Mouse (Mus musculus): ENCODE data around the gene Tmem167b. TPM values are rescaled to one million over a fixed set of nuclear protein-coding genes. Genes with fewer than 3 reads are reported as not detected.

Tmem167b gene
- polyA plus RNA-seq, 1 experiment from 2014 or later, result 27.9 TPM

DNA sequence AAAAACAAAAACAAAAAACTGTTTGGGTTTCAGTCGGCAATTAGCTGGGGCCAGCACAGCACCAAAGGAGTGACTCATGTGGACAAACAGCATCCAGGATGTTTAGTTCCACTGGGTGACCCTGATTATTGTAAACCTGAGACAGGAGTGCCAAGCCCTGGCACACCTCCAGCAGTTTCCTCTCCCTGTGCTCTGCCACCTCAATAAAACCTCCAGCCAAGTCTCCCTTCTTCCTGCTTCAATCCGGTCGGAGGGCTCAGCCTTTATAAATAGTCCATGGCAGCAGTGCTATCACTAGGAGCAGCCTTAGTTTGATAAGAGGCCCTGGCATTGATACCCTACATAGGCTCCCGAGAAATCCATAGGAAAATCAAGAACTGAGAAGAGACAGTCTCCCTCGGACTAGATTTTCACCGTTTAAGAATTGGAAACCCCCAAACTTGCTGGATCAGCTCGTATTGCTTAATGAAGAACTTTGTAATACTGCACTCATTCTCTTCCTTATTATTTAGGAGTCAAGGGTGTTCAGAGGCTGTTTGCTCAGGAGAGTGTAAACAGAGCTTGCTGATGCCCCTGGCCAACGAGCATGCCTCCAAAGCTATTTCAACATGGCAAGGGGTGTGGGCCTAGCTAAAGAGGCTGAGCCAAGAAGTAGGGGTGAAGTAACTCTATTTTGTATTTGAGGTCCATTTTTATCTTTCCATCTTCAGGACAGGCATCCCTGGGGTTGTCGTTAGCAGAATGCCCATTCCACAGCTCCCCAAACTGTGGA, 29.0 kb downstream of the Tmem167b start:
- peaks cover 7% of the 10 kb centered on the region for H3K27me3 ChIP-seq (replicated peaks; ENCODE audit: control insufficient read depth, insufficient read depth, low read length)
- H3K27ac ChIP-seq (ENCODE audit: low read depth, low read length), result peak overlapping the region; percentile 24; the same call in 1 of the 2 replicates
- no peak for TF ChIP-seq CTCF (IDR thresholded peaks at IDR 0.05; ENCODE audit: low read depth)
- peak; percentile 83 for ATAC-seq
- no peak overlapping the region for H3K4me2 ChIP-seq (replicated peaks; ENCODE audit: low read depth)
- 35% methylated on average over 9 of the region's 9 CpGs for WGBS
- no peaks in the 10 kb centered on the region for H3K36me3 ChIP-seq (ENCODE audit: control insufficient read depth, insufficient read depth)
- 0 out of 2 replicates have a peak, but pooled peaks cover 5% of the 10 kb centered on the region for H3K4me1 ChIP-seq (replicated peaks; ENCODE audit: control insufficient read depth, insufficient read depth, low read length)
- H3K9ac ChIP-seq (ENCODE audit: low read depth, low read length), result no peak overlapping the region
- H3K9me3 ChIP-seq (ENCODE audit: control insufficient read depth), result no peaks in the 10 kb centered on the region
- H3K4me3 ChIP-seq (ENCODE audit: low read depth, low read length), result no peak overlapping the region

- no peak overlapping the region for H3K4me2 ChIP-seq (replicated peaks; ENCODE audit: low read depth)
- no peak for TF ChIP-seq CTCF (IDR thresholded peaks at IDR 0.05; ENCODE audit: low read depth)
- no peaks in the 10 kb centered on the region for H3K36me3 ChIP-seq (ENCODE audit: control insufficient read depth, insufficient read depth)
- H3K9me3 ChIP-seq (ENCODE audit: control insufficient read depth), result no peaks in the 10 kb centered on the region
- 92% methylated on average over 8 of the region's 8 CpGs for WGBS
- no peak overlapping the region for H3K9ac ChIP-seq (ENCODE audit: low read depth, low read length)
- H3K4me3 ChIP-seq (ENCODE audit: low read depth, low read length), result no peak overlapping the region
- 0 out of 2 replicates have a peak, but pooled peaks cover 5% of the 10 kb centered on the region for H3K4me1 ChIP-seq (replicated peaks; ENCODE audit: control insufficient read depth, insufficient read depth, low read length)
- no peak overlapping the region for H3K27ac ChIP-seq (ENCODE audit: low read depth, low read length)
- ATAC-seq, result no peak
- H3K27me3 ChIP-seq (replicated peaks; ENCODE audit: control insufficient read depth, insufficient read depth, low read length), result no peaks in the 10 kb centered on the region
These were observed 33.8 kb downstream of the Tmem167b start for GRCm38 (mm10) chr3:108528489-108528888.

GRCm38 (mm10) chr3:108523415-108523814, 38.9 kb downstream of the Tmem167b start:
- Histone ChIP-seq H3K9ac (ENCODE audit: low read depth, low read length) (no peak overlapping the region), H3K4me3 (ENCODE audit: low read depth, low read length) (no peak overlapping the region), H3K9me3 (ENCODE audit: control insufficient read depth) (no peaks in the 10 kb centered on the region), H3K36me3 (ENCODE audit: control insufficient read depth, insufficient read depth) (no peaks in the 10 kb centered on the region), H3K27me3 (replicated peaks; ENCODE audit: control insufficient read depth, insufficient read depth, low read length) (no peaks in the 10 kb centered on the region), H3K27ac (ENCODE audit: low read depth, low read length) (no peak overlapping the region), H3K4me1 (replicated peaks; ENCODE audit: control insufficient read depth, insufficient read depth, low read length) (no peaks in the 10 kb centered on the region), H3K4me2 (replicated peaks; ENCODE audit: low read depth) (no peak overlapping the region)
- no peak for TF ChIP-seq CTCF (IDR thresholded peaks at IDR 0.05; ENCODE audit: low read depth)
- no peak for ATAC-seq
- 87% methylated on average over 4 of the region's 4 CpGs for WGBS

- Histone ChIP-seq H3K4me1 (replicated peaks; ENCODE audit: control insufficient read depth, insufficient read depth, low read length) (no peaks in the 10 kb centered on the region), H3K9ac (ENCODE audit: low read depth, low read length) (no peak overlapping the region), H3K36me3 (ENCODE audit: control insufficient read depth, insufficient read depth) (no peaks in the 10 kb centered on the region), H3K9me3 (ENCODE audit: control insufficient read depth) (no peaks in the 10 kb centered on the region), H3K27me3 (replicated peaks; ENCODE audit: control insufficient read depth, insufficient read depth, low read length) (no peaks in the 10 kb centered on the region), H3K4me2 (replicated peaks; ENCODE audit: low read depth) (no peak overlapping the region), H3K4me3 (ENCODE audit: low read depth, low read length) (no peak overlapping the region), H3K27ac (ENCODE audit: low read depth, low read length) (no peak overlapping the region)
- no peak for ATAC-seq
- 53% methylated on average over 4 of the region's 4 CpGs for WGBS
- no peak for TF ChIP-seq CTCF (IDR thresholded peaks at IDR 0.05; ENCODE audit: low read depth)
These were observed 44.0 kb downstream of the Tmem167b start for GRCm38 (mm10) chr3:108518276-108518675.

GRCm38 (mm10) chr3:108513465-108513864, 48.8 kb downstream of the Tmem167b start:
- H3K9me3 ChIP-seq (ENCODE audit: control insufficient read depth), result no peaks in the 10 kb centered on the region
- no peak overlapping the region for H3K27ac ChIP-seq (ENCODE audit: low read depth, low read length)
- H3K9ac ChIP-seq (ENCODE audit: low read depth, low read length), result no peak overlapping the region
- no peak for TF ChIP-seq CTCF (IDR thresholded peaks at IDR 0.05; ENCODE audit: low read depth)
- H3K36me3 ChIP-seq (ENCODE audit: control insufficient read depth, insufficient read depth), result no peaks in the 10 kb centered on the region
- no peaks in the 10 kb centered on the region for H3K4me1 ChIP-seq (replicated peaks; ENCODE audit: control insufficient read depth, insufficient read depth, low read length)
- no peaks in the 10 kb centered on the region for H3K27me3 ChIP-seq (replicated peaks; ENCODE audit: control insufficient read depth, insufficient read depth, low read length)
- 49% methylated on average over 3 of the region's 3 CpGs for WGBS
- no peak for ATAC-seq
- H3K4me2 ChIP-seq (replicated peaks; ENCODE audit: low read depth), result no peak overlapping the region
- no peak overlapping the region for H3K4me3 ChIP-seq (ENCODE audit: low read depth, low read length)

DNA sequence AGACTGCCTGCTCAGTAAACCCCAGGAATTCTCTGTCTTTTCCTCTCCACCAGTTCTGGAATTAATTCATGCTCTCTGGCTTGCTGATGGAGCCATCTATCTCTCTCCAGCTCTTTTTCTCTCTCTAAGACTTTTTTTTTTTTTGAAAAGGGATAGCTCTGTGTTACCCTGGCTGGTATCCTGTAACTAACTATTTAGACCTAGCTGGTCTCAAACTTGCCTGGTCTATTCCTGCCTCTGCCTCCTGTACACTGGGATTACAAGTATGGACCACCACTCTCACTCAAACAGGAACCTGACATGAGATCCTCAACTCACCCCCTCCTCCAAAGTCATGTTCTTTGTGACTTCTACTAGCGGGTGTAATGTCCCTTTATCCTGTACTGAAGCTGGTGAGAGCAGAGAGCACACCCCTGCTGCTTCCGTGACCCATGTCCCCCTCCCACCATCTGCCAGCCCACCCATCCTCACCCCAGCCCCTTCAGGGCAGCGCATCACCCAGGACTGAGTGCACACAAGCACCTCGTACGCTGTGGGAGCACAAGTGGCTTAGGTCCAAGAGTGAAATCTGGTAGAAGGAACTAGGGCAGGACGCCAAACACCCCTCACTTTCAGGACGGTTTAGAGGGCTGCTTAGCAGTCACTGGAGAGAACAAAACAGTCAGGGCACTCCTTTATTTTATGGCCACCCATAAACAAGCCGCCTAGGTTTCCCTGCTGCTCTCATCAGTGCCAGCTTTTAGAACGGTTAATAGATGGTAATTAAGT, 51.4 kb downstream of the Tmem167b start:
- no peak overlapping the region for H3K4me3 ChIP-seq (ENCODE audit: low read depth, low read length)
- peak overlapping the region; percentile 32 for H3K4me2 ChIP-seq (replicated peaks; ENCODE audit: low read depth)
- peak; percentile 71 for ATAC-seq
- no peaks in the 10 kb centered on the region for H3K27me3 ChIP-seq (replicated peaks; ENCODE audit: control insufficient read depth, insufficient read depth, low read length)
- TF ChIP-seq CTCF (IDR thresholded peaks at IDR 0.05; ENCODE audit: low read depth), result no peak
- H3K9me3 ChIP-seq (ENCODE audit: control insufficient read depth), result no peaks in the 10 kb centered on the region
- no peak overlapping the region for H3K27ac ChIP-seq (ENCODE audit: low read depth, low read length)
- no peaks in the 10 kb centered on the region for H3K36me3 ChIP-seq (ENCODE audit: control insufficient read depth, insufficient read depth)
- no peaks in the 10 kb centered on the region for H3K4me1 ChIP-seq (replicated peaks; ENCODE audit: control insufficient read depth, insufficient read depth, low read length)
- H3K9ac ChIP-seq (ENCODE audit: low read depth, low read length), result 0 out of 2 replicates have a peak overlapping the region, but pooled peaks have one; percentile 26
- 5% methylated on average over 9 of the region's 9 CpGs for WGBS
